ENCODE assay signal across 11 mouse cellular contexts in the genomic region with DNA sequence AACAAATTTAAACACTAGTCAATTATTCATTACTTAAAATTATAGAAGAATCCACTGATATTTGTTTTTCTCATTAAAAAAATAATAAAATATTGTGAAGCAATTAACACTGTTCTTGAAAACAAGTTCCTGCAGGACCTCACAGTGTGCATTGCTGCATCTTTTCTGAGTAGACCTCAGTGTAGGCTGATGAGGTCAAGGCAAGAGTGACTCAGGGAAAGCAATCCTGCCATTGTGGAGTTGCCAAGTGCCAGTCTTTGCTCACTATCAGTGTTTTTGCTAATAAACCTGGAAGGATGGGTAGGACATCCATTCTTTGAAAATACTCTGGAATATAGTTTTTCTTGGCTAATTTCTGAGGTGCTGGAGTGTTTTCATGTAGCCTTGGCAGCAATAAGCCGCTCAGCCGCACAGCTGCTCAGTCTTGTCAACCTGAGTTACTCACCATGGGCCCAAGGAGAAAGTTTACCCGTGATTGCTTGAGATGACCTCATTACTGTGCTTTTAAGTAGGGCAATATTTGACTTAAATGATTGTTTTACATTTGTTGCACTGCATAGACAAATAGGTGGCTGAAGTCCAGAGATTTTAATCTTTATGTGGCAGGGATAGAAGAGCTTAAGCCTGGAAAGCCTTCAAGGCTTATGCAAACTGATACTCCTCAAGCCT.
DNase-seq lines count a peak whose midpoint lies in the region; ATAC-seq and TF ChIP-seq lines count a peak whose summit lies in the region.
"Had no signal": no experiment of that assay in that cellular context is flagged by ENCODE, and none has a peak within 500 bp of the region (broad histone marks: within the 10 kb centered on the region; RNA-seq: fewer than 3 reads in every experiment).

No protein-coding gene starts in this region.

- no peak overlapping the region for H3K27ac ChIP-seq in lung, postnatal 0 days (ENCODE audit: low read length)
- no peak overlapping the region for H3K27ac ChIP-seq in stomach, embryonic 14.5 days (ENCODE audit: low read length)
- H3K27ac ChIP-seq: liver, embryonic 14.5 days; midbrain, embryonic 12.5 days had no signal

- H3K9me3 ChIP-seq in lung, postnatal 0 days (ENCODE audit: low read length) = no peaks in the 10 kb centered on the region
- H3K9me3 ChIP-seq in stomach, embryonic 14.5 days (ENCODE audit: control insufficient read depth, low read depth, low read length) = no peaks in the 10 kb centered on the region
- H3K9me3 ChIP-seq: midbrain, embryonic 12.5 days had no signal

- no peak for TF ChIP-seq CTCF in lung, postnatal 0 days (IDR thresholded peaks at IDR 0.05)

- no peak for TF ChIP-seq EP300 in lung, postnatal 0 days (IDR thresholded peaks at IDR 0.05)

- no peaks in the 10 kb centered on the region for H3K36me3 ChIP-seq in lung, postnatal 0 days (ENCODE audit: insufficient read depth, low read length)
- H3K36me3 ChIP-seq in stomach, embryonic 14.5 days (ENCODE audit: control insufficient read depth, insufficient read depth, low read length) = no peaks in the 10 kb centered on the region
- H3K36me3 ChIP-seq: midbrain, embryonic 12.5 days had no signal

- H3K4me3 ChIP-seq in lung, postnatal 0 days (ENCODE audit: low read depth, low read length) = no peak overlapping the region
- no peak overlapping the region for H3K4me3 ChIP-seq in stomach, embryonic 14.5 days (ENCODE audit: low read depth, low read length)
- H3K4me3 ChIP-seq: midbrain, embryonic 12.5 days had no signal

- peak; percentile 0 to 1 for DNase-seq in heart, adult 18-20 months
- DNase-seq in heart, adult 9 months (ENCODE audit: low spot score in 2 of 2) = no peak
- DNase-seq in lung, postnatal 0 days (ENCODE audit: low spot score) = peak; percentile 52
- no peak for DNase-seq in lung, postnatal 10 days
- DNase-seq in adrenal gland, postnatal 36 days = peak; percentile 51
- DNase-seq: heart, postnatal 36 days had no signal

- H3K9ac ChIP-seq in lung, postnatal 0 days (replicated peaks; ENCODE audit: low read depth) = no peak overlapping the region
- H3K9ac ChIP-seq in stomach, embryonic 14.5 days (replicated peaks; ENCODE audit: low read depth, low read length) = no peak overlapping the region
- H3K9ac ChIP-seq: liver, embryonic 14.5 days; midbrain, embryonic 12.5 days had no signal

- H3K27me3 ChIP-seq in lung, postnatal 0 days (replicated peaks; ENCODE audit: insufficient read depth, low read length) = no peaks in the 10 kb centered on the region
- H3K27me3 ChIP-seq in stomach, embryonic 14.5 days (ENCODE audit: control insufficient read depth, insufficient read depth, low read length) = no peaks in the 10 kb centered on the region
- H3K27me3 ChIP-seq: midbrain, embryonic 12.5 days had no signal

- H3K4me1 ChIP-seq in lung, postnatal 0 days (ENCODE audit: insufficient read depth, low read depth, low read length) = no peaks in the 10 kb centered on the region
- H3K4me1 ChIP-seq in stomach, embryonic 14.5 days (ENCODE audit: control insufficient read depth, insufficient read depth, low read length) = no peaks in the 10 kb centered on the region
- H3K4me1 ChIP-seq: midbrain, embryonic 12.5 days had no signal

- H3K4me2 ChIP-seq in lung, postnatal 0 days (replicated peaks; ENCODE audit: low read depth, low read length) = no peak overlapping the region
- no peak overlapping the region for H3K4me2 ChIP-seq in stomach, embryonic 14.5 days (replicated peaks; ENCODE audit: low read depth, low read length)
- H3K4me2 ChIP-seq: midbrain, embryonic 12.5 days had no signal

- ATAC-seq in lung, postnatal 0 days = peak; percentile 33; the same call in 1 of the 2 replicates
- peak; percentile 85 for ATAC-seq in stomach, embryonic 14.5 days (ENCODE audit: insufficient number of reproducible peaks, insufficient read depth, low FRiP score, low read depth)
- no peak for ATAC-seq in megakaryocyte-erythroid progenitor cell, adult 5-6 weeks (replicated peaks; ENCODE audit: low FRiP score, low TSS enrichment, poor library complexity, severe bottlenecking)
- ATAC-seq in megakaryocyte progenitor cell, adult 5-6 weeks (replicated peaks; ENCODE audit: poor library complexity) = no peak

- 39% methylated on average over 3 of the region's 3 CpGs for WGBS in lung, postnatal 0 days
- WGBS in stomach, embryonic 14.5 days = 32% methylated on average over 3 of the region's 3 CpGs

Comparison
In these comparisons a context has a peak if more than half of its experiments do, and no peak if none do; other contexts are left out.
1. DNase-seq: peak in heart, adult 18-20 months (2 of 2), lung, postnatal 0 days (single experiment) and adrenal gland, postnatal 36 days (2 of 2); none in heart, adult 9 months (0 of 2) and lung, postnatal 10 days (single experiment).
2. ATAC-seq: peak in lung, postnatal 0 days (single experiment) and stomach, embryonic 14.5 days (single experiment); none in megakaryocyte-erythroid progenitor cell, adult 5-6 weeks (single experiment) and megakaryocyte progenitor cell, adult 5-6 weeks (single experiment).